Mouse (Mus musculus): Measurements from ENCODE around the gene 1190005I06Rik. TPM values are rescaled to one million over a fixed set of nuclear protein-coding genes. Genes with fewer than 3 reads are reported as not detected.

The 1190005I06Rik gene
- polyA plus RNA-seq (2015; fragmentation: Nextera tagmentation; extraction: Ambion mirVana) = 6.0 and 8.3 TPM in 2 replicates

GRCm38 (mm10) chr8:120647532-120647931 lies at the start of gene 1190005I06Rik:
Gene 1190005I06Rik (minus strand): TSS chr8:120647632.
- no peak within 1 kb of the TSS for H3K4me2 ChIP-seq (replicated peaks)
- ATAC-seq = no peak
- peaks cover 11% of the 10 kb centered on the region for H3K36me3 ChIP-seq
- no peaks in the 10 kb centered on the region for H3K27me3 ChIP-seq
- WGBS = 23% methylated on average over 7 of the region's 7 CpGs
- H3K9ac ChIP-seq (replicated peaks) = no peak within 1 kb of the TSS
- H3K9me3 ChIP-seq = no peaks in the 10 kb centered on the region
- H3K4me3 ChIP-seq (replicated peaks) = no peak within 1 kb of the TSS
- H3K4me1 ChIP-seq (replicated peaks) = peaks cover 11% of the 10 kb centered on the region
- no peak within 1 kb of the TSS for H3K27ac ChIP-seq

DNA sequence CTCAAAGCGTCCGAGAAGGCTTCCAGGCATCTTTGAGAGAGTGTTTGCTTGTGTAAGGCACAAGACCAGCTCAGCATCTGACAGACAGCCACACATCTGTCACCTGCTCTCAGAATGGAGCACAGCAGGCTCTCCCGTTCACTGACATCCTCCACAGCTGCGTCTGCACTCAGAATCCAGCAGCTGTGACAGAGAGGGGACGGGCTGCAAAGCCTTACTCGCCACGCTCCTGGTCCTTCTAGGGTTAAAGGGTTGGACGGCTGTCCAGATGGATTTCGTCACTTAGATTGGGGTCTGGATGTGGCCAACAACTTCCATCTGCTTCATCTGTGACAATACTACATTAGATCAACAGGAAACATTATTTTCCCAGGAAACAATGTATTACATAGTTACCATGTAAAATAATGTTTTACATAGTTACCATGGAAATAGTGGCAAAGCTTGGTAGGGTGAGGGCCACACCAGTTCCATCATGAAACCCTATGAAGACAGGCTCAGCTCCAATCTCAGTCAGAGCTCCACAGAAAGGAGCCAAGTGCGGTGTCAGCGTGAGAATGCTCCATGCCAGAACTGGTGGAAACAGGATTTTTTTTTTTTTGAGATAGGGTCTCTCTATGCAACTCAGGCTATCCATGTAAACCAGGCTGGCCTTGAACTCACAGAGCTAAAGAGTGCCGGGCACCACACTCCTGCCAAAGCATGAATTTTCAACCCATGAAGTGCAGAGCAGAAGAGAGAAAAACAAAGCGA lies 49.1 kb upstream of the 1190005I06Rik start:
- WGBS = 55% methylated on average over 13 of the region's 13 CpGs
- no peak for ATAC-seq

DNA sequence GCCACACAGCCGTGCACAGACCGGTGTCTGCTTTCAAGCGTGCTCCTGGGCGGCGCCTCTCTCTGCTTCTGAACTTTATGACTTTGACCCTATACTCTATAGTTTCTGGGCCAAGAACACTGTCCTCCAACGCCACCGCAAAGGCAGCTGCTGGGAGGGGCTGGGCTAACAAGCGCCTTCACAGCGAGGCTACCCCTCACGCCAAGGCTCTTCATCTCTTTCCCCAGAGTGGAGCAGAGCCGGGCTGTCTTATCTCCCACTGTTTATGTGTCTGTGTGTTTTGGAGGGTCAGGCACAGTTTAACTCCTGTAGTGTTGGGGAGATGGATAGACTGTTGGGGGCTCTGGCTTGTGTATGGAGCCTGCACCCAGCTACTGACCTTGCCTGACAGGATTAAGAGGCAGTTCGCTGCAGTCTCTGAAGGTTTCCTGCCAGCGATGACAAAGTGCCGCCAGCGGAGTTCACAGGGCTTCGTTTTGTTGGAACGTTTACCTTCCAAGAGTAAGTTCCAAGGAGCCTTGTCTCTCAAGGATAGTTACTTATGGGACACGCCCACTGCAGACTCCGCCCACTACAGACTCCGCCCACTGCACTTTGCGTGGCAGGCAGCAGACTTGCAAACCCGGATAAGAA lies 46.5 kb upstream of the 1190005I06Rik start:
- Histone ChIP-seq H3K4me1 (replicated peaks) (peaks cover 8% of the 10 kb centered on the region; the same call in 1 of the 2 replicates), H3K27ac (no peak overlapping the region), H3K4me3 (replicated peaks) (no peak overlapping the region), H3K9me3 (no peaks in the 10 kb centered on the region), H3K4me2 (replicated peaks) (no peak overlapping the region), H3K27me3 (no peaks in the 10 kb centered on the region), H3K9ac (replicated peaks) (no peak overlapping the region), H3K36me3 (no peaks in the 10 kb centered on the region)
- ATAC-seq = no peak
- WGBS = 57% methylated on average over 22 of the region's 22 CpGs

More for the DNA sequence above, 49.1 kb upstream of the 1190005I06Rik start:
- Histone ChIP-seq H3K27me3 (no peaks in the 10 kb centered on the region), H3K36me3 (no peaks in the 10 kb centered on the region), H3K9me3 (no peaks in the 10 kb centered on the region), H3K4me1 (replicated peaks) (peaks cover 8% of the 10 kb centered on the region; the same call in 1 of the 2 replicates), H3K4me3 (replicated peaks) (no peak overlapping the region), H3K9ac (replicated peaks) (no peak overlapping the region), H3K27ac (no peak overlapping the region), H3K4me2 (replicated peaks) (no peak overlapping the region)

- H3K9ac ChIP-seq (replicated peaks) = no peak overlapping the region
- H3K4me1 ChIP-seq (replicated peaks) = peaks cover 8% of the 10 kb centered on the region; the same call in 1 of the 2 replicates
- H3K36me3 ChIP-seq = no peaks in the 10 kb centered on the region
- ATAC-seq = no peak
- H3K4me3 ChIP-seq (replicated peaks) = no peak overlapping the region
- H3K27me3 ChIP-seq = no peaks in the 10 kb centered on the region
- H3K4me2 ChIP-seq (replicated peaks) = no peak overlapping the region
- 72% methylated on average over 4 of the region's 4 CpGs for WGBS
- H3K27ac ChIP-seq = no peak overlapping the region
- no peaks in the 10 kb centered on the region for H3K9me3 ChIP-seq
Observed at GRCm38 (mm10) chr8:120692934-120693333, 45.5 kb upstream of the 1190005I06Rik start.

DNA sequence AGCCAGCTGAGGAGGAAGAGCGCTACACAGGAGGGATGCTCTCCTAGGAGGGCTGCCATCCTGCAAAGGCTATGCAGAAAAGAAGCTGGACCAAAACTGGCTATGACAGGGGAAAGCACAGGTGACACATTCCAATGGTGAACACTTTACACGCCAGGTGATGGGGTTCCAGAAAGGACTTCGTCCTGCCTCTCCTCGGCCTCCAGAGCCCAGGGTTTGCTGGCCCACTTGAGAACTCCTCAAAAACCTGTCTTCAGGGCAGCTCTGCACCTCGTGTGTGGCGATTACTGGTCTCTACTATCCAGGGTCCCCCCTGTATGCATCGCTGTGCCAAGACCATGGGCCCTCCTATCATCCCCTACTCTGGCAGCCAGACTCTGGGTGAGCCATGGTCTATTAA lies 41.1 kb upstream of the 1190005I06Rik start:
- Histone ChIP-seq H3K27ac (no peak overlapping the region), H3K9ac (replicated peaks) (no peak overlapping the region), H3K4me3 (replicated peaks) (no peak overlapping the region), H3K27me3 (no peaks in the 10 kb centered on the region), H3K9me3 (no peaks in the 10 kb centered on the region), H3K4me1 (replicated peaks) (0 out of 2 replicates have a peak, but pooled peaks cover 2% of the 10 kb centered on the region), H3K36me3 (no peaks in the 10 kb centered on the region), H3K4me2 (replicated peaks) (no peak overlapping the region)
- ATAC-seq = no peak
- WGBS = 93% methylated on average over 7 of the region's 7 CpGs

- Histone ChIP-seq H3K36me3 (no peaks in the 10 kb centered on the region), H3K27ac (no peak overlapping the region), H3K9ac (replicated peaks) (no peak overlapping the region), H3K4me2 (replicated peaks) (no peak overlapping the region), H3K9me3 (no peaks in the 10 kb centered on the region), H3K27me3 (no peaks in the 10 kb centered on the region), H3K4me3 (replicated peaks) (no peak overlapping the region), H3K4me1 (replicated peaks) (0 out of 2 replicates have a peak, but pooled peaks cover 2% of the 10 kb centered on the region)
- 73% methylated on average over 8 of the region's 8 CpGs for WGBS
- ATAC-seq = no peak
Observed at GRCm38 (mm10) chr8:120687786-120688185, 40.4 kb upstream of the 1190005I06Rik start.

DNA sequence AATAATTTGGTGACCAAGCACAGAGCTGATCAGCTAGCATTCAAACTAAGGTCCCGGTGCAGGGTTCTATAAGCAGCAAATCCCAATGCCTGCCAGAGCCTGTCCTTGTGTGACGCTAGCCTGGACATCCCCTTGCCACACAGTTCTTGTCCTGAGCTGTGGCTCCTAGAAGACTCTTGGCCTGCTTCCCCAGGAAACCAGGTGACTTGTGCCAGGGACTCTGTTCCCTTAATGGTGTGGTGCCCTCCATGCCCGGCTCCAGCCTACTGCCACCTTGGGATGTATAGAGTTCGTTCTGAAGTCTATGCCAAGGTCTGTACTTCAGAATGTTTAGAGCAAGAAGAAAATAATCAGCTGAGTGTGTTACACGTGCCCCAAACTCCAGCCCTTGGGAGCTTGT lies 39.1 kb upstream of the 1190005I06Rik start:
- Histone ChIP-seq H3K4me3 (replicated peaks) (no peak overlapping the region), H3K9me3 (no peaks in the 10 kb centered on the region), H3K27ac (no peak overlapping the region), H3K4me1 (replicated peaks) (0 out of 2 replicates have a peak, but pooled peaks cover 2% of the 10 kb centered on the region), H3K9ac (replicated peaks) (no peak overlapping the region), H3K4me2 (replicated peaks) (no peak overlapping the region), H3K36me3 (no peaks in the 10 kb centered on the region), H3K27me3 (no peaks in the 10 kb centered on the region)
- no peak for ATAC-seq
- WGBS = 85% methylated on average over 5 of the region's 5 CpGs

DNA sequence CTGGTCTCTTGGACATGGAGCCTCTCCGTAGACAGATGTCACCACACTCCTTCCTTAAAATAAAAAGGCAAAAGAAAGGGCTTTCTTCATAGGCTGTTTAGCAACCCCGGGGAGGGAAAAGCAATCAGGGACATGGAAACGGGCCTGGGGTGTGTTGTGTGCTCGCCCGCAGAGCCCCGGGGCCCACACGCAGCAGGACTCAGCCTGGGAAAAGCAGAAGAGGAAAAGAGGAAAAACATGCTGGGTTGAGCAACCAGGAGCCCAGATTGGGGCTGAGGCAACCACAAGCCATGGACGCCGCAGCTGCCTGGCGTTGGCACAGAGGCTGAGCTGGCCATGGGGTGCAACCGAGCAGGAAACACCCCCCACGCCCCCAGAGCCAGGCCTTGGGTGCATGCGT lies 38.6 kb upstream of the 1190005I06Rik start:
- Histone ChIP-seq H3K36me3 (no peaks in the 10 kb centered on the region), H3K9ac (replicated peaks) (no peak overlapping the region), H3K27ac (no peak overlapping the region), H3K9me3 (no peaks in the 10 kb centered on the region), H3K27me3 (no peaks in the 10 kb centered on the region), H3K4me1 (replicated peaks) (0 out of 2 replicates have a peak, but pooled peaks cover 2% of the 10 kb centered on the region), H3K4me2 (replicated peaks) (no peak overlapping the region), H3K4me3 (replicated peaks) (no peak overlapping the region)
- WGBS = 89% methylated on average over 13 of the region's 13 CpGs
- ATAC-seq = no peak

- no peak overlapping the region for H3K27ac ChIP-seq
- H3K9me3 ChIP-seq = no peaks in the 10 kb centered on the region
- 76% methylated on average over 8 of the region's 8 CpGs for WGBS
- H3K9ac ChIP-seq (replicated peaks) = no peak overlapping the region
- no peak overlapping the region for H3K4me2 ChIP-seq (replicated peaks)
- ATAC-seq = no peak
- no peak overlapping the region for H3K4me3 ChIP-seq (replicated peaks)
- 0 out of 2 replicates have a peak, but pooled peaks cover 2% of the 10 kb centered on the region for H3K4me1 ChIP-seq (replicated peaks)
- H3K36me3 ChIP-seq = no peaks in the 10 kb centered on the region
- H3K27me3 ChIP-seq = no peaks in the 10 kb centered on the region
Observed at GRCm38 (mm10) chr8:120685591-120685990, 38.2 kb upstream of the 1190005I06Rik start.

DNA sequence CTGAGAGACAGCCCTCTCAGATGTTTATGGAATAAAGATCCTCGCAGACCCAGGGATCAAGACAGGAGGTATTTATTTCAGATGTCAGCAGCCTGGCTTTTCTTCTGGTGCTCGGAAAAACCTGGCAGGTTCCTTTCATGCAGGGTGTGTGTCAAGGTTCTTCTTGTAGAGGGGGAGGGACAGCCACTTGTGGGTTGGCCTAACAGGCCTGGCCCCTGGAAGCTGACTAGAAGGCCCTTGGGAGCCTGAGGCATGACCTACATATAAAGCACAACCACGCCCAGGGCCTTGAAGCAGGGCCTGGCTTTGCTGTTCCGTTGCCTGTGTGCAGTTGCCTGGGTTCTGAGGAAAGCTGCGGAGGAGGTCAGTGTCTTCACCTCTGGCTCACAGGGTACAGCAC lies 37.7 kb upstream of the 1190005I06Rik start:
- no peak overlapping the region for H3K4me2 ChIP-seq (replicated peaks)
- WGBS = 72% methylated on average over 5 of the region's 5 CpGs
- no peaks in the 10 kb centered on the region for H3K9me3 ChIP-seq
- 0 out of 2 replicates have a peak, but pooled peaks cover 2% of the 10 kb centered on the region for H3K4me1 ChIP-seq (replicated peaks)
- H3K9ac ChIP-seq (replicated peaks) = no peak overlapping the region
- no peak overlapping the region for H3K27ac ChIP-seq
- no peak for ATAC-seq
- no peaks in the 10 kb centered on the region for H3K36me3 ChIP-seq
- no peaks in the 10 kb centered on the region for H3K27me3 ChIP-seq
- no peak overlapping the region for H3K4me3 ChIP-seq (replicated peaks)

DNA sequence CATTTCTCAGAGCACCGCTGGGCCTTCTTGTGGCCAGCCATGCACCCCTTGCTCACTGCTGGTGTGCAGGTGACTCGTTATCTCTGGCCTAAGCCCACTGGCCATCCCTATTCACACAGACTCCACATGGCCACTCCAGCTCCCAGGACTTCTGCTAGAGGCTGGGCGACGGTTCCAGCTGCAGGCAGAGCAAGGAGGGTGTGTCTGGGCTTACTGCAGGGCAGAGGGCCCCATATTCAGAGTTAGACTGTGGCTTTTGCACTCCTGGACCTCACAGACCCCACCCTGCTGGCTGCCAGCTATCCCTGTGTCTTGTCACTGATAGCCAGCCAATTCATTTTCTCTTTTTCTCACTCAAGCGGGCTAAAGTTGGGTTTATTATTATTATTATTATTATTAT lies 36.6 kb upstream of the 1190005I06Rik start:
- H3K9me3 ChIP-seq = no peaks in the 10 kb centered on the region
- no peak overlapping the region for H3K4me3 ChIP-seq (replicated peaks)
- no peak overlapping the region for H3K27ac ChIP-seq
- H3K36me3 ChIP-seq = no peaks in the 10 kb centered on the region
- no peak overlapping the region for H3K4me2 ChIP-seq (replicated peaks)
- H3K9ac ChIP-seq (replicated peaks) = no peak overlapping the region
- WGBS = 68% methylated on average over 5 of the region's 5 CpGs
- no peaks in the 10 kb centered on the region for H3K27me3 ChIP-seq
- ATAC-seq = no peak
- 0 out of 2 replicates have a peak, but pooled peaks cover 2% of the 10 kb centered on the region for H3K4me1 ChIP-seq (replicated peaks)

- no peaks in the 10 kb centered on the region for H3K36me3 ChIP-seq
- 17% methylated on average over 10 of the region's 10 CpGs for WGBS
- no peak overlapping the region for H3K27ac ChIP-seq
- no peak overlapping the region for H3K4me3 ChIP-seq (replicated peaks)
- ATAC-seq = no peak
- 0 out of 2 replicates have a peak, but pooled peaks cover 2% of the 10 kb centered on the region for H3K4me1 ChIP-seq (replicated peaks)
- H3K27me3 ChIP-seq = no peaks in the 10 kb centered on the region
- no peak overlapping the region for H3K4me2 ChIP-seq (replicated peaks)
- no peaks in the 10 kb centered on the region for H3K9me3 ChIP-seq
- no peak overlapping the region for H3K9ac ChIP-seq (replicated peaks)
Observed at GRCm38 (mm10) chr8:120683602-120684001, 36.2 kb upstream of the 1190005I06Rik start.
